Mouse (Mus musculus): Measurements from ENCODE around the gene Ccdc167.
"Not testable (repeated sequence)": the region's sequence is repeated elsewhere in the genome, so short reads cannot be mapped to it uniquely, and the experiment has no call there.

Ccdc167 gene

GRCm38 (mm10) chr17:29719628-29720575 is 3.1 kb upstream of the Ccdc167 start:
- no peak for DNase-seq (ENCODE audit: low spot score in 2 of 2)

- no peak for DNase-seq (ENCODE audit: low spot score in 2 of 2)
Measured at GRCm38 (mm10) chr17:29718660-29719059, 1.8 kb upstream of the Ccdc167 start.

- not testable (repeated sequence) for DNase-seq (ENCODE audit: low spot score in 2 of 2)
Measured at GRCm38 (mm10) chr17:29713734-29714133, 3.1 kb downstream of the Ccdc167 start.

DNA sequence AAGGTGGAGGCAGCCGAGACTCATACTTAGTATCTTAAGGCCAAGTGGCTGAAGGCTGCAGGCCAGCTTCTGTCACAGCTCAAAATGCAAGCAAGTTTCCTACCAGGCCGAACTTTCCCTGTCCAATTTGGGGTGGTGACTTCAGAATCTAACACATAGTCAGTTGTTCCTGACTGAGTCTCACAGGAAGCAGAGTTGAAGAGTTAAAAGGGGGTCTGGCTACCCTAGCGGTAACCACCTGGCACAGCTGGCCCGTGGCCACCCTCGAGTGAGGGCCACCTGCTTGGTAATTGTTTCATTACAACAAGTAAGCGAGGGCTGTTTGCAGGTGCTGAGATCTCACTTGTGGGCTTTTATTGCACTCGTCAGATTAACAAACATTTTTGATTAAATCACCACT is 4.3 kb downstream of the Ccdc167 start:
- DNase-seq (ENCODE audit: low spot score in 2 of 2), result no peak

- DNase-seq (ENCODE audit: low spot score in 2 of 2), result no peak
Measured at GRCm38 (mm10) chr17:29711745-29712431, 5.0 kb downstream of the Ccdc167 start.

GRCm38 (mm10) chr17:29711076-29711744 is 5.6 kb downstream of the Ccdc167 start:
- no peak for DNase-seq (ENCODE audit: low spot score in 2 of 2)

GRCm38 (mm10) chr17:29710562-29711044 is 6.2 kb downstream of the Ccdc167 start:
- no peak for DNase-seq (ENCODE audit: low spot score in 2 of 2)

DNA sequence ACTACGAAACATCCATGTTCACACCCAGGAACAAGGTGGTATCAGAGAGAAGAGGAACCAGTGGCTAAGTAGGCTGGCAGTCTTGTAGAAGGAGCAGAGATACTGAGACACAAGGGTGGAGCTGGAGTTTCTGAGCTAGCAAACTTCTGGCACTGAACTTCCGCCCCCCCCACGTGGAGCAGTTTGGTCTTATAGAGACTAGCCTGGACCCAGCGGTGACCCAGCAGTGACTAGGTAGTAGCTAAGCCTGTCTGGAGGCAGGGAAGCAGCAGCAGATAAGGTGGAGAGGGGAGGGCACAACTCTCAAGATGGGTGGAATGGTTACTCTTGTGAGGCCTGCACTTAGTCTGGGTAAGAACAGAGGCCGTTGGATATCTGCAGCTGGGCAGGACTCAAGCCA is 8.1 kb downstream of the Ccdc167 start:
- no peak for DNase-seq (ENCODE audit: low spot score in 2 of 2)

GRCm38 (mm10) chr17:29706981-29707545 is 9.8 kb downstream of the Ccdc167 start:
- no peak for DNase-seq (ENCODE audit: low spot score in 2 of 2)

- DNase-seq (ENCODE audit: low spot score in 2 of 2), result no peak
Measured at GRCm38 (mm10) chr17:29705881-29706280, 11.0 kb downstream of the Ccdc167 start.

DNA sequence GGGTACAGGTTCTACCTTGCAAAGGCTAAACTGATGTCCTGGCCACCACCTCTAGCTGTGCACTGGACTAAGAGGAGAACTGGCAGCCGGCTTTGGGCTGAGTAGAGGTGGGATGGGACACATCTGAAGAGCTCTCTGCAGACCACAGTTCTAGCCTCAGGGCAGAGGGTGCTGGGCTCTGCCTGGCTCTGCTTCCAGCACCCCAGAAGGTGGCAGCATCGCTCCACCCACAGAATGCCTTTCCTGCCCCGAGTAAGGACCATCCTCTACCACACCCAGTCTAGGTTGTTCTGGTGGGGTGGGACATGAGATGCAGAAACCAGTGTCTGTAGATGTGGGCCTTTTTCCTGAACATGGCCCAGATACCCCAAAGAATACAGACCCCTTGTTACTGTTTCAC is 12.1 kb downstream of the Ccdc167 start:
- DNase-seq (ENCODE audit: low spot score in 2 of 2), result peak in 1 of 2 experiments; percentile 54

- no peak for DNase-seq (ENCODE audit: low spot score in 2 of 2)
Measured at GRCm38 (mm10) chr17:29702938-29703710, 13.7 kb downstream of the Ccdc167 start.

DNA sequence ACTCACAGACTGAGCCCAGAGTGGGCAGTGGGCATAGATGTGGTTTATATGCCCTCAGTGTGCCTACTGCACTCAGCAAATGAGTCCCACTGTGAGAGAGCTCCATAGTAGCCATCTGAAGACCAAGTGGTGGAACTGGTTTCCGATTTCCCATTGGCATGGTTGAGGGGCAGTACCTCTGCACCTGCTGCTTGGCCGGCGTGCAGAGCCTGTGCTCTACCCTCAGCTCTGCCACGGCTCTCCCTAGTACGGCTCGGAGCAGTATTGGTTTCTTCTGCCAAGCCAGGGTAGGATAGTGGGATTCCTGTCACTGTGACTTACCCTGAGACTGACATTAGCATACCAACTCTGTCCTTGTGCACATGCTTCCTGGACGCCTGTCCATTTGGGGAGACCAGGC is 16.3 kb downstream of the Ccdc167 start:
- no peak for DNase-seq (ENCODE audit: low spot score in 2 of 2)

GRCm38 (mm10) chr17:29698421-29698820 is 18.4 kb downstream of the Ccdc167 start:
- DNase-seq (ENCODE audit: low spot score in 2 of 2), result no peak

- no peak for DNase-seq (ENCODE audit: low spot score in 2 of 2)
Measured at GRCm38 (mm10) chr17:29696940-29697339, 19.9 kb downstream of the Ccdc167 start.

GRCm38 (mm10) chr17:29694516-29694915 is 22.3 kb downstream of the Ccdc167 start:
- no peak for DNase-seq (ENCODE audit: low spot score in 2 of 2)

- no peak for DNase-seq (ENCODE audit: low spot score in 2 of 2)
Measured at GRCm38 (mm10) chr17:29693571-29693970, 23.3 kb downstream of the Ccdc167 start.

GRCm38 (mm10) chr17:29692827-29693226 is 24.0 kb downstream of the Ccdc167 start:
- DNase-seq (ENCODE audit: low spot score in 2 of 2), result no peak

DNA sequence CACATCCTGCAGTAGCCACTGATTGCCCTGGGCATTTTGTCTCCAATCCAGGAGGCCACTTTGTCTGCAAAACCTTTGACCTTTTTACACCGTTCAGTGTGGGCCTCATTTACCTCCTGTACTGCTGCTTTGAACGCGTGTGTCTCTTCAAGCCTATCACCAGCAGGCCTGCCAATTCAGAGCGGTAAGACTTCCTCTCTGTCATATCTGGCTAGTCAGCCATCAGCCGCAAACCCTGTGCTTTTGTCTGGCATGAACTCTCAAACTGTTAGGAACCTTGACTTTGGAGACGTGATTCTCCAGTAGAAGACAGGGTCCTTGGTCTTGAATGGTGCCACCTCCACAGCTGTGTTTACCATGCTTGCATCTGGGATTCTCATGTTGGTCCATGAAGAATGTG is 26.6 kb downstream of the Ccdc167 start:
- DNase-seq (ENCODE audit: low spot score in 2 of 2), result no peak

- no peak for DNase-seq (ENCODE audit: low spot score in 2 of 2)
Measured at GRCm38 (mm10) chr17:29688610-29689009, 28.2 kb downstream of the Ccdc167 start.

DNA sequence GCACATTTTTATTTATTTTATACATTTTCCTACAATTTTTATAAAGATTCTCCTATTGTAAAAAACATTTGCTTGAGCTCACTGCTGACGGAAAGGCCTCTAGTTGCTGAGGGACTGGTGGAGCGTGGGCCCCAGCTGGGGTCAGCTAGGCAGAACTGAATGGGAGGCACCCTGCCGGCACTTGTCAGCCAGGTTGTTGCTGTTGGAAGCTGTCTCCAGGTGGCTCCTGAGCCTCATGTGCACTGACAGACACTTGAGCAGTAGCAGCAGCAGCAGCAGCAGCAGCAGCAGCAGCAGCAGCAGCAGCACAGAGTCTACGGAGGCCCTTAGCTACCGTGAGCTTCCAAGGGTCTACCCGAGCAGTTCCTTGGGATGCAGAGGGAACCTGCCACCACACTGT is 29.5 kb downstream of the Ccdc167 start:
- no peak for DNase-seq (ENCODE audit: low spot score in 2 of 2)

All from natural killer cell, adult 2 months (primary cell).